Mouse (Mus musculus): ENCODE results near the gene Iqsec3.

GRCm38 (mm10) chr6:121367099-121367498 is 106.4 kb downstream of the Iqsec3 start:
- TF ChIP-seq GATA1 (IDR thresholded peaks at IDR 0.05; ENCODE audit: borderline replicate concordance, low read length): no peak
- no peak for TF ChIP-seq FLI1 (IDR thresholded peaks at IDR 0.05; ENCODE audit: low read length)
